In genomic region chr1:84855756-84856155, GRCm38 (mm10) we compare ENCODE assay signal across 27 mouse cellular contexts. TPM values are rescaled to one million over a fixed set of nuclear protein-coding genes. Genes with fewer than 3 reads are reported as not detected.
DNase-seq lines count a peak whose midpoint lies in the region; ATAC-seq and TF ChIP-seq lines count a peak whose summit lies in the region.
"Had no signal": no experiment of that assay in that cellular context is flagged by ENCODE, and none has a peak within 500 bp of the region (broad histone marks: within the 10 kb centered on the region; RNA-seq: fewer than 3 reads in every experiment).

No protein-coding gene starts in this region.

- H3K27ac ChIP-seq in heart, postnatal 0 days (ENCODE audit: low read depth), result no peak overlapping the region
- H3K27ac ChIP-seq in heart, embryonic 10.5 days, result no peak overlapping the region
- H3K27ac ChIP-seq in testis, adult 2 months (ENCODE audit: control insufficient read depth, insufficient read depth, low read depth, low read length), result peak overlapping the region; percentile 69
- H3K27ac ChIP-seq: forebrain, embryonic 10.5 days; forebrain, embryonic 13.5 days; gastrocnemius, adult 2 months; heart, adult 2 months; hindbrain, embryonic 10.5 days; hindbrain, embryonic 13.5 days; intestine, embryonic 15.5 days had no signal

- no peak for TF ChIP-seq POLR2A in testis, adult 2 months (IDR thresholded peaks at IDR 0.05; ENCODE audit: control insufficient read depth, low read depth, low read length)

- TF ChIP-seq EP300 in heart, postnatal 0 days (IDR thresholded peaks at IDR 0.05; ENCODE audit: low read depth), result no peak

- H3K4me3 ChIP-seq in heart, postnatal 0 days (ENCODE audit: low read depth, low read length), result no peak overlapping the region
- H3K4me3 ChIP-seq in heart, embryonic 10.5 days, result no peak overlapping the region
- H3K4me3 ChIP-seq in testis, adult 2 months (ENCODE audit: control insufficient read depth, low read depth, low read length), result no peak overlapping the region
- H3K4me3 ChIP-seq: forebrain, embryonic 10.5 days; forebrain, embryonic 13.5 days; gastrocnemius, adult 2 months; heart, adult 2 months; hindbrain, embryonic 10.5 days; hindbrain, embryonic 13.5 days; intestine, embryonic 15.5 days had no signal

- H3K9ac ChIP-seq in heart, postnatal 0 days (replicated peaks; ENCODE audit: low read depth, low read length), result no peak overlapping the region
- H3K9ac ChIP-seq: forebrain, embryonic 13.5 days; forebrain, postnatal 0 days; hindbrain, embryonic 13.5 days; intestine, embryonic 15.5 days had no signal

- no peak overlapping the region for H3K4me2 ChIP-seq in heart, postnatal 0 days (ENCODE audit: low read depth, low read length)
- H3K4me2 ChIP-seq: forebrain, embryonic 13.5 days; heart, embryonic 11.5 days; hindbrain, embryonic 13.5 days; intestine, embryonic 15.5 days had no signal

- H3K36me3 ChIP-seq in heart, postnatal 0 days (replicated peaks; ENCODE audit: control insufficient read depth, insufficient read depth, low read length), result no peaks in the 10 kb centered on the region
- H3K36me3 ChIP-seq in heart, embryonic 10.5 days, result no peaks in the 10 kb centered on the region
- no peaks in the 10 kb centered on the region for H3K36me3 ChIP-seq in testis, adult 2 months (ENCODE audit: control insufficient read depth, insufficient read depth, low read length)
- H3K36me3 ChIP-seq: forebrain, embryonic 10.5 days; G1E; hindbrain, embryonic 10.5 days; hindbrain, embryonic 13.5 days; intestine, embryonic 15.5 days had no signal

- no peak for TF ChIP-seq CTCF in heart, postnatal 0 days (IDR thresholded peaks at IDR 0.05; ENCODE audit: low read depth)
- TF ChIP-seq CTCF in testis, adult 2 months (IDR thresholded peaks at IDR 0.05; ENCODE audit: control insufficient read depth, insufficient read depth, insufficient replicate concordance, low read depth, low read length), result no peak

- no peaks in the 10 kb centered on the region for H3K9me3 ChIP-seq in heart, postnatal 0 days (replicated peaks; ENCODE audit: control insufficient read depth, low read length)
- no peaks in the 10 kb centered on the region for H3K9me3 ChIP-seq in heart, embryonic 10.5 days
- H3K9me3 ChIP-seq: forebrain, embryonic 10.5 days; forebrain, embryonic 13.5 days; G1E; hindbrain, embryonic 10.5 days; hindbrain, embryonic 13.5 days; intestine, embryonic 15.5 days had no signal

- 38% methylated on average over 2 of the region's 2 CpGs for WGBS in heart, postnatal 0 days
- 59% methylated on average over 2 of the region's 2 CpGs for WGBS in heart, embryonic 10.5 days

- peaks cover 2% of the 10 kb centered on the region; the same call in 1 of the 2 replicates for H3K4me1 ChIP-seq in heart, postnatal 0 days (ENCODE audit: control insufficient read depth, insufficient read depth)
- peaks cover 12% of the 10 kb centered on the region for H3K4me1 ChIP-seq in heart, embryonic 10.5 days
- H3K4me1 ChIP-seq in testis, adult 2 months (ENCODE audit: control insufficient read depth, insufficient read depth, low read length), result no peaks in the 10 kb centered on the region
- H3K4me1 ChIP-seq: forebrain, embryonic 13.5 days; hindbrain, embryonic 13.5 days; intestine, embryonic 15.5 days had no signal

- peak; percentile 13 for DNase-seq in heart, postnatal 0 days (ENCODE audit: low spot score)
- no peak for DNase-seq in heart, embryonic 10.5 days (ENCODE audit: low spot score)
- DNase-seq in testis, postnatal 10 days (ENCODE audit: low spot score), result no peak
- peak; percentile 51 for DNase-seq in NIH3T3 (ENCODE audit: low read depth)
- no peak for DNase-seq in gastrocnemius, postnatal 25 days
- no peak for DNase-seq in kidney, postnatal 4 days
- DNase-seq: adrenal gland, adult 2 months; adrenal gland, postnatal 14 days; cerebellum, adult 18-20 months; cerebellum, adult 9-10 months; cerebellum, postnatal 14 days; forebrain, postnatal 0 days; gastrocnemius, adult 2 months; gastrocnemius, postnatal 14 days; heart, adult 2 months; heart, postnatal 14 days; kidney, adult 11 months had no signal

- H3K27me3 ChIP-seq in heart, postnatal 0 days (ENCODE audit: control insufficient read depth, insufficient read depth, low read length), result no peaks in the 10 kb centered on the region
- H3K27me3 ChIP-seq in heart, embryonic 10.5 days (ENCODE audit: insufficient read depth, poor library complexity, severe bottlenecking), result no peaks in the 10 kb centered on the region
- no peaks in the 10 kb centered on the region for H3K27me3 ChIP-seq in testis, adult 2 months (ENCODE audit: control insufficient read depth, insufficient read depth, low read length)
- H3K27me3 ChIP-seq: forebrain, embryonic 13.5 days; hindbrain, embryonic 13.5 days; intestine, embryonic 15.5 days had no signal

- ATAC-seq in heart, postnatal 0 days (ENCODE audit: insufficient read depth, low read depth), result peak; percentile 57; the same call in 1 of the 2 replicates
- ATAC-seq: CD4-positive, CD25-positive, alpha-beta regulatory T cell, adult 4 months; forebrain, embryonic 13.5 days; forebrain, postnatal 0 days; hindbrain, embryonic 16.5 days; intestine, embryonic 15.5 days had no signal

RNA-seq across cellular contexts. Expression of gene Trip12, which starts 15.4 kb away (rescaled TPM):
- total RNA-seq in heart, postnatal 0 days (2014; rRNA removed; ENCODE audit: low replicate concordance), result 93.7 and 109 TPM in 2 replicates
- 29.6 and 31.5 TPM in 2 replicates for polyA plus RNA-seq in heart, postnatal 0 days (2015; fragmentation: Nextera tagmentation; extraction: Ambion mirVana)
- polyA plus RNA-seq in heart, embryonic 10.5 days (2016; fragmentation: Nextera tagmentation; extraction: Ambion mirVana), result 68.5 and 78.0 TPM in 2 replicates
- 214 and 242 TPM in 2 replicates for polyA plus RNA-seq in testis, adult 2 months (2012; rRNA removed)
- total RNA-seq in gastrocnemius, postnatal 25 days (2021), result 100 to 1,000 TPM; 161 to 164 TPM

RNA-seq across cellular contexts. Expression of gene Fbxo36, which starts 16.1 kb away (rescaled TPM):
- total RNA-seq in heart, postnatal 0 days (2014; rRNA removed; ENCODE audit: low replicate concordance), result 5.3 and 12.8 TPM in 2 replicates
- 7.5 and 8.3 TPM in 2 replicates for polyA plus RNA-seq in heart, postnatal 0 days (2015; fragmentation: Nextera tagmentation; extraction: Ambion mirVana)
- 7.0 and 8.6 TPM in 2 replicates for polyA plus RNA-seq in heart, embryonic 10.5 days (2016; fragmentation: Nextera tagmentation; extraction: Ambion mirVana)
- polyA plus RNA-seq in testis, adult 2 months (2012; rRNA removed), result 195 and 201 TPM in 2 replicates
- total RNA-seq in gastrocnemius, postnatal 25 days (2021), result 1 to 10 TPM; 1.5 to 1.9 TPM

Comparison
In these comparisons a context has a peak if more than half of its experiments do, and no peak if none do; other contexts are left out.
1. DNase-seq: peak in heart, postnatal 0 days (single experiment) and NIH3T3 (single experiment); none in heart, embryonic 10.5 days (single experiment), testis, postnatal 10 days (single experiment), gastrocnemius, postnatal 25 days (single experiment) and kidney, postnatal 4 days (0 of 2).
2. RNA of gene Fbxo36, which starts 16.1 kb away (polyA plus RNA-seq): 195 to 201 TPM in testis, adult 2 months; 7.5 to 8.3 TPM in heart, postnatal 0 days and 7.0 to 8.6 TPM in heart, embryonic 10.5 days; every median in the first group is over 10 times any median in the second.